Mouse (Mus musculus): ENCODE results near the gene Pdgfd.

- no peak for TF ChIP-seq E2F4 (IDR thresholded peaks at IDR 0.05; ENCODE audit: insufficient replicate concordance, low read depth, low read length)
- no peak for TF ChIP-seq ZNF384 (IDR thresholded peaks at IDR 0.05; ENCODE audit: low read depth, low read length)
- TF ChIP-seq GABPA (IDR thresholded peaks at IDR 0.05; ENCODE audit: insufficient replicate concordance, low read depth, low read length), result no peak
- TF ChIP-seq CTCF (conservative IDR thresholded peaks at IDR 0.05 in 1 of 2, IDR thresholded peaks at IDR 0.05 in 1 of 2; ENCODE audit: low read depth in 2 of 2, low read length in 2 of 2), result no peak
- TF ChIP-seq KAT2A (IDR thresholded peaks at IDR 0.05; ENCODE audit: insufficient replicate concordance, low read length), result no peak
- TF ChIP-seq MAX (IDR thresholded peaks at IDR 0.05; ENCODE audit: low read length), result no peak
Measured at GRCm38 (mm10) chr9:6304590-6304989, 136.2 kb downstream of the Pdgfd start.
